Mouse (Mus musculus) limb, embryonic 12.5 days (tissue): ENCODE results near the gene Cd2bp2. TPM values are rescaled to one million over a fixed set of nuclear protein-coding genes. Genes with fewer than 3 reads are reported as not detected.

Experiments
- ATAC-seq: fragments of 200-750 bp; cut with Nextera tagmentation; 2 replicates; pipeline ENCODE4 v1.8.0; 2017; ENCODE audit warnings: low read depth, moderate TSS enrichment; ENCODE audit not compliant: insufficient number of reproducible peaks, insufficient read depth, low FRiP score, low TSS enrichment
- H3K27ac ChIP-seq: fragments of 300-500 bp; sonication (generic); 2 replicates; pipeline ENCODE4 v1.5.1; 2016; ENCODE audit warnings: mild to moderate bottlenecking, moderate library complexity
- H3K27me3 ChIP-seq: fragments of 300-500 bp; sonication (generic); 2 replicates; pipeline ENCODE4 v1.6.1; 2016; ENCODE audit warnings: mild to moderate bottlenecking, moderate library complexity
- H3K36me3 ChIP-seq: fragments of 300-500 bp; sonication (generic); 2 replicates; pipeline ENCODE4 v1.6.1; 2016; ENCODE audit warnings: mild to moderate bottlenecking, moderate library complexity
- H3K4me1 ChIP-seq: fragments of 300-500 bp; sonication (generic); replicated peaks from 2 replicates; pipeline ENCODE4 v1.6.1; 2016
- H3K4me2 ChIP-seq: fragments of 300-500 bp; sonication (generic); 2 replicates; pipeline ENCODE4 v1.6.1; 2016; ENCODE audit warnings: mild to moderate bottlenecking, moderate library complexity
- H3K4me3 ChIP-seq: fragments of 300-500 bp; sonication (generic); replicated peaks from 2 replicates; pipeline ENCODE4 v1.5.1; 2016; ENCODE audit warnings: mild to moderate bottlenecking
- H3K9ac ChIP-seq: fragments of 300-500 bp; sonication (generic); replicated peaks from 2 replicates; pipeline ENCODE4 v1.6.1; 2016; ENCODE audit warnings: mild to moderate bottlenecking, moderate library complexity
- H3K9me3 ChIP-seq: fragments of 300-500 bp; sonication (generic); 2 replicates; pipeline ENCODE4 v1.6.1; 2016; ENCODE audit warnings: mild to moderate bottlenecking, moderate library complexity
- WGBS: fragments of 180-500 bp; shearing (Covaris S2); methylation state at CpG from one replicate; pipeline ENCODE4 v1.1.7; 2016; 5-methylcytosine and 5-hydroxymethylcytosine counted together
- polyA plus RNA-seq: library from polyadenylated mRNA; unstranded; fragments of >200 nt; fragmentation: Nextera tagmentation; extraction: Ambion mirVana; gene quantifications from 2 replicates; pipeline ENCODE4 v1.2.1, GENCODE M21; 2016

The Cd2bp2 gene
- polyA plus RNA-seq, 1 experiment from 2014 or later = 86.5 TPM

- no peak overlapping the region for H3K27ac ChIP-seq
- no peak overlapping the region for H3K9ac ChIP-seq
- H3K4me1 ChIP-seq = no peaks in the 10 kb centered on the region
- no peak overlapping the region for H3K4me3 ChIP-seq
- ATAC-seq = no peak
- H3K9me3 ChIP-seq = no peaks in the 10 kb centered on the region
- H3K4me2 ChIP-seq = no peak overlapping the region
- no peaks in the 10 kb centered on the region for H3K27me3 ChIP-seq
- 92% methylated on average over 6 of the region's 6 CpGs for WGBS
- no peaks in the 10 kb centered on the region for H3K36me3 ChIP-seq
Observed at GRCm38 (mm10) chr7:127152464-127152863, 43.4 kb downstream of the Cd2bp2 start.

GRCm38 (mm10) chr7:127147901-127148300 is 47.9 kb downstream of the Cd2bp2 start:
- 61% methylated on average over 3 of the region's 3 CpGs for WGBS
- Histone ChIP-seq H3K4me2 (no peak overlapping the region), H3K27ac (no peak overlapping the region), H3K36me3 (no peaks in the 10 kb centered on the region), H3K9me3 (no peaks in the 10 kb centered on the region), H3K4me1 (no peaks in the 10 kb centered on the region; the same call in 1 of the 2 replicates), H3K9ac (no peak overlapping the region), H3K27me3 (no peaks in the 10 kb centered on the region), H3K4me3 (no peak overlapping the region)
- ATAC-seq = no peak

GRCm38 (mm10) chr7:127146267-127146603 is 49.6 kb downstream of the Cd2bp2 start:
- no peaks in the 10 kb centered on the region for H3K9me3 ChIP-seq
- H3K4me2 ChIP-seq = no peak overlapping the region
- H3K9ac ChIP-seq = no peak overlapping the region
- no peaks in the 10 kb centered on the region; the same call in 1 of the 2 replicates for H3K4me1 ChIP-seq
- ATAC-seq = no peak
- no peak overlapping the region for H3K27ac ChIP-seq
- WGBS = 87% methylated on average over 2 of the region's 2 CpGs
- no peak overlapping the region for H3K4me3 ChIP-seq
- no peaks in the 10 kb centered on the region for H3K27me3 ChIP-seq
- no peaks in the 10 kb centered on the region for H3K36me3 ChIP-seq

- no peak overlapping the region for H3K4me2 ChIP-seq
- WGBS = 59% methylated on average over 9 of the region's 9 CpGs
- no peak for ATAC-seq
Observed at GRCm38 (mm10) chr7:127145387-127146266, 50.2 kb downstream of the Cd2bp2 start.

GRCm38 (mm10) chr7:127144412-127144811 is 51.4 kb downstream of the Cd2bp2 start:
- H3K9ac ChIP-seq = no peak overlapping the region
- H3K4me3 ChIP-seq = no peak overlapping the region
- WGBS = 86% methylated on average over 7 of the region's 7 CpGs
- no peaks in the 10 kb centered on the region for H3K27me3 ChIP-seq
- no peak overlapping the region for H3K4me2 ChIP-seq
- H3K36me3 ChIP-seq = no peaks in the 10 kb centered on the region
- H3K4me1 ChIP-seq = no peaks in the 10 kb centered on the region; the same call in 1 of the 2 replicates
- no peak for ATAC-seq
- H3K9me3 ChIP-seq = no peaks in the 10 kb centered on the region
- H3K27ac ChIP-seq = no peak overlapping the region

More at GRCm38 (mm10) chr7:127145387-127146266, 50.2 kb downstream of the Cd2bp2 start:
- H3K36me3 ChIP-seq = no peaks in the 10 kb centered on the region
- H3K9me3 ChIP-seq = no peaks in the 10 kb centered on the region
- no peak overlapping the region for H3K9ac ChIP-seq
- H3K27me3 ChIP-seq = no peaks in the 10 kb centered on the region
- no peaks in the 10 kb centered on the region; the same call in 1 of the 2 replicates for H3K4me1 ChIP-seq
- no peak overlapping the region for H3K27ac ChIP-seq
- H3K4me3 ChIP-seq = no peak overlapping the region

- Histone ChIP-seq H3K36me3 (no peaks in the 10 kb centered on the region), H3K9ac (no peak overlapping the region), H3K4me1 (no peaks in the 10 kb centered on the region; the same call in 1 of the 2 replicates), H3K4me3 (no peak overlapping the region), H3K4me2 (no peak overlapping the region), H3K27ac (no peak overlapping the region), H3K27me3 (no peaks in the 10 kb centered on the region), H3K9me3 (no peaks in the 10 kb centered on the region)
- ATAC-seq = no peak
- 88% methylated on average over 4 of the region's 4 CpGs for WGBS
Observed at GRCm38 (mm10) chr7:127142666-127143065, 53.2 kb downstream of the Cd2bp2 start.

- H3K4me3 ChIP-seq = no peak overlapping the region
- no peak overlapping the region for H3K9ac ChIP-seq
- no peak overlapping the region for H3K27ac ChIP-seq
- WGBS = 40% methylated on average over 2 of the region's 2 CpGs
- H3K36me3 ChIP-seq = no peaks in the 10 kb centered on the region
- no peak overlapping the region for H3K4me2 ChIP-seq
- no peaks in the 10 kb centered on the region for H3K27me3 ChIP-seq
- no peaks in the 10 kb centered on the region; the same call in 1 of the 2 replicates for H3K4me1 ChIP-seq
- H3K9me3 ChIP-seq = no peaks in the 10 kb centered on the region
- ATAC-seq = no peak
Observed at GRCm38 (mm10) chr7:127142214-127142613, 53.6 kb downstream of the Cd2bp2 start.

Other genes starting within 250 kb of the Cd2bp2 start
- 0.17 and 0.30 TPM in 2 replicates for gene Asphd1, start 246.5 kb downstream of the Cd2bp2 start, polyA plus RNA-seq
- gene Sez6l2, start 245.5 kb downstream of the Cd2bp2 start, polyA plus RNA-seq = 0.14 and 0.35 TPM in 2 replicates
- 76.5 and 80.7 TPM in 2 replicates for gene Cdipt, start 220.1 kb downstream of the Cd2bp2 start, polyA plus RNA-seq
- gene Cdiptos, start 220.0 kb downstream of the Cd2bp2 start, polyA plus RNA-seq = 0.64 and 1.1 TPM in 2 replicates
- gene Mvp, start 181.4 kb downstream of the Cd2bp2 start, polyA plus RNA-seq = 4.1 and 4.6 TPM in 2 replicates
- gene Pagr1b, start 179.6 kb downstream of the Cd2bp2 start, polyA plus RNA-seq = 0.42 and 0.59 TPM in 2 replicates
- 33.0 and 34.4 TPM in 2 replicates for gene Pagr1a, start 178.7 kb downstream of the Cd2bp2 start, polyA plus RNA-seq
- 73.7 and 81.2 TPM in 2 replicates for gene Gm42742, start 175.0 kb downstream of the Cd2bp2 start, polyA plus RNA-seq
- gene Prrt2, start 174.8 kb downstream of the Cd2bp2 start, polyA plus RNA-seq = 3.1 and 6.4 TPM in 2 replicates
- gene Maz, start 169.0 kb downstream of the Cd2bp2 start, polyA plus RNA-seq = 120 and 123 TPM in 2 replicates
- 157 and 161 TPM in 2 replicates for gene Kif22, start 153.6 kb downstream of the Cd2bp2 start, polyA plus RNA-seq
- gene Zg16, start 108.7 kb downstream of the Cd2bp2 start, polyA plus RNA-seq = not detected in 2 replicates
- 1.4 and 1.8 TPM in 2 replicates for gene AI467606, start 104.7 kb downstream of the Cd2bp2 start, polyA plus RNA-seq
- 1.3 and 1.7 TPM in 2 replicates for gene Qprt, start 73.8 kb downstream of the Cd2bp2 start, polyA plus RNA-seq
- 0.26 TPM in 1 of 2 replicates, not detected in the other for gene Spn, start 58.2 kb downstream of the Cd2bp2 start, polyA plus RNA-seq
- gene Tbc1d10b, start 12.4 kb upstream of the Cd2bp2 start, polyA plus RNA-seq = 40.9 and 45.3 TPM in 2 replicates
- 142 and 145 TPM in 2 replicates for gene Mylpf, start 12.8 kb upstream of the Cd2bp2 start, polyA plus RNA-seq
- 61.9 and 65.5 TPM in 2 replicates for gene Zfp553, start 37.0 kb upstream of the Cd2bp2 start, polyA plus RNA-seq
- gene Sept1, start 37.1 kb upstream of the Cd2bp2 start, polyA plus RNA-seq = 34.1 and 35.9 TPM in 2 replicates
- gene Zfp771, start 48.2 kb upstream of the Cd2bp2 start, polyA plus RNA-seq = 79.5 and 84.1 TPM in 2 replicates
- gene Dctpp1, start 64.7 kb upstream of the Cd2bp2 start, polyA plus RNA-seq = 219 and 224 TPM in 2 replicates
- gene Sephs2, start 78.0 kb upstream of the Cd2bp2 start, polyA plus RNA-seq = 89.5 and 92.3 TPM in 2 replicates
- 0.39 and 0.59 TPM in 2 replicates for gene Itgal, start 100.2 kb upstream of the Cd2bp2 start, polyA plus RNA-seq
- 21.0 and 22.6 TPM in 2 replicates for gene Zfp768, start 149.5 kb upstream of the Cd2bp2 start, polyA plus RNA-seq
- 9.2 and 10.1 TPM in 2 replicates for gene Zfp747, start 180.0 kb upstream of the Cd2bp2 start, polyA plus RNA-seq
- gene 9130019O22Rik, start 191.1 kb upstream of the Cd2bp2 start, polyA plus RNA-seq = 5.8 and 6.7 TPM in 2 replicates
- gene E430018J23Rik, start 197.6 kb upstream of the Cd2bp2 start, polyA plus RNA-seq = 6.4 and 7.0 TPM in 2 replicates
- gene Zfp764, start 210.8 kb upstream of the Cd2bp2 start, polyA plus RNA-seq = 7.0 and 8.3 TPM in 2 replicates
- gene Zfp688, start 226.0 kb upstream of the Cd2bp2 start, polyA plus RNA-seq = 29.4 and 31.3 TPM in 2 replicates